8 mouse cellular contexts compared by ENCODE assay signal in genomic region chr7:126759672-126760390, GRCm38 (mm10). TPM values are rescaled to one million over a fixed set of nuclear protein-coding genes. Genes with fewer than 3 reads are reported as not detected.
A peak's percentile ranks its signal among the peaks of the same experiment; 100 is the strongest.
DNase-seq lines count a peak whose midpoint lies in the region; ATAC-seq and TF ChIP-seq lines count a peak whose summit lies in the region.

No protein-coding gene starts in this region.

- ATAC-seq in forebrain, embryonic 12.5 days (ENCODE audit: low FRiP score) = peak; percentile 52
- peak; percentile 26 for ATAC-seq in liver, embryonic 13.5 days (ENCODE audit: low read depth)
- ATAC-seq in CD4-positive, CD25-positive, alpha-beta regulatory T cell, adult 4 months = no peak

- no peak for TF ChIP-seq EP300 in ES-Bruce4 (IDR thresholded peaks at IDR 0.05; ENCODE audit: insufficient read depth, low read depth, low read length)

- intact Hi-C loops in gastrocnemius, adult 2 months (cut with DNase I) = loop anchor here (1.0 to 10.0 kb wide), 3 partner anchors 16 to 265 kb away; partner anchors contain the start of genes Gm42742, Maz, Prrt2 and Ypel3

- no peaks in the 10 kb centered on the region for H3K27me3 ChIP-seq in ES-Bruce4 (ENCODE audit: control insufficient read depth, insufficient read depth, low read length, poor library complexity, severe bottlenecking)
- no peaks in the 10 kb centered on the region for H3K27me3 ChIP-seq in forebrain, embryonic 12.5 days
- H3K27me3 ChIP-seq in liver, embryonic 13.5 days = no peaks in the 10 kb centered on the region

- no peak for TF ChIP-seq CTCF in gastrocnemius, adult 2 months (IDR thresholded peaks at IDR 0.05)
- no peak for TF ChIP-seq CTCF in ES-Bruce4 (IDR thresholded peaks at IDR 0.05; ENCODE audit: low read depth, low read length)

- peaks cover 13% of the 10 kb centered on the region for H3K36me3 ChIP-seq in ES-Bruce4 (ENCODE audit: control insufficient read depth, insufficient read depth, low read length, poor library complexity, severe bottlenecking)
- H3K36me3 ChIP-seq in forebrain, embryonic 12.5 days (replicated peaks) = peaks cover 26% of the 10 kb centered on the region
- H3K36me3 ChIP-seq in liver, embryonic 13.5 days = peaks cover 19% of the 10 kb centered on the region

- H3K4me3 ChIP-seq in gastrocnemius, adult 2 months = peak overlapping the region; percentile 73
- peak overlapping the region; percentile 82 for H3K4me3 ChIP-seq in ES-Bruce4 (ENCODE audit: low read depth, low read length)
- H3K4me3 ChIP-seq in forebrain, embryonic 12.5 days (replicated peaks) = peak overlapping the region; percentile 77
- H3K4me3 ChIP-seq in liver, embryonic 13.5 days (replicated peaks) = peak overlapping the region; percentile 84

- peak overlapping the region; percentile 95 for H3K27ac ChIP-seq in gastrocnemius, adult 2 months
- H3K27ac ChIP-seq in ES-Bruce4 (ENCODE audit: insufficient read depth, low read length) = no peak overlapping the region; the same call in 1 of the 2 replicates
- peak overlapping the region; percentile 88 for H3K27ac ChIP-seq in forebrain, embryonic 12.5 days
- H3K27ac ChIP-seq in liver, embryonic 13.5 days = peak overlapping the region; percentile 86

- peak overlapping the region; percentile 93 for H3K4me2 ChIP-seq in forebrain, embryonic 12.5 days
- H3K4me2 ChIP-seq in liver, embryonic 13.5 days = peak overlapping the region; percentile 99

- peak overlapping the region; percentile 65 for H3K9ac ChIP-seq in ES-Bruce4 (ENCODE audit: low read depth, poor library complexity, severe bottlenecking)
- peak overlapping the region; percentile 85 for H3K9ac ChIP-seq in forebrain, embryonic 12.5 days
- peak overlapping the region; percentile 90 for H3K9ac ChIP-seq in liver, embryonic 13.5 days

- WGBS in forebrain, embryonic 12.5 days = under 1% methylated on average over 22 of the region's 24 CpGs
- under 1% methylated on average over 23 of the region's 24 CpGs for WGBS in liver, embryonic 13.5 days (ENCODE audit: insufficient replicate concordance)

- H3K9me3 ChIP-seq in ES-Bruce4 (replicated peaks; ENCODE audit: control insufficient read depth, insufficient read depth, low read length, poor library complexity, severe bottlenecking) = no peaks in the 10 kb centered on the region
- H3K9me3 ChIP-seq in forebrain, embryonic 12.5 days = no peaks in the 10 kb centered on the region
- H3K9me3 ChIP-seq in liver, embryonic 13.5 days (replicated peaks) = no peaks in the 10 kb centered on the region

- no peak for DNase-seq in gastrocnemius, adult 2 months
- no peak for DNase-seq in gastrocnemius, postnatal 4 days (ENCODE audit: low spot score in 2 of 2)
- DNase-seq in liver, embryonic 13.5 days = no peak
- no peak for DNase-seq in thymus, postnatal 25 days
- DNase-seq in thymus, postnatal 14 days = no peak

- peaks cover 4% of the 10 kb centered on the region for H3K4me1 ChIP-seq in ES-Bruce4 (ENCODE audit: control insufficient read depth, insufficient read depth, low read length)
- H3K4me1 ChIP-seq in forebrain, embryonic 12.5 days = peaks cover 32% of the 10 kb centered on the region
- peaks cover 54% of the 10 kb centered on the region for H3K4me1 ChIP-seq in liver, embryonic 13.5 days (replicated peaks)

- TF ChIP-seq POLR2A in ES-Bruce4 (IDR thresholded peaks at IDR 0.05; ENCODE audit: insufficient read depth, low read length) = no peak

RNA-seq across cellular contexts. Expression of gene Mapk3, which starts 0.4 kb away (rescaled TPM):
- 10 to 100 TPM; 22.3 to 22.4 TPM for total RNA-seq in gastrocnemius, adult 2 months (2021)
- total RNA-seq in gastrocnemius, postnatal 4 days (2021) = 10 to 100 TPM; 65.0 to 66.7 TPM
- 102 and 121 TPM in 2 replicates for polyA plus RNA-seq in ES-Bruce4 (2011; ENCODE audit: insufficient read depth, insufficient read length, low read depth, missing spikeins)
- 51.5 and 56.8 TPM in 2 replicates for polyA plus RNA-seq in forebrain, embryonic 12.5 days (2016; fragmentation: Nextera tagmentation; extraction: Ambion mirVana)
- polyA plus RNA-seq in liver, embryonic 13.5 days (2015; fragmentation: Nextera tagmentation; extraction: Ambion mirVana) = 19.0 and 19.3 TPM in 2 replicates
- 10 to 100 TPM; 16.9 to 17.8 TPM for polyA plus RNA-seq in CD4-positive, CD25-positive, alpha-beta regulatory T cell, adult 4 months (2017; shearing (Covaris generic))

RNA-seq across cellular contexts. Expression of gene Gdpd3, which starts 6.3 kb away (rescaled TPM):
- 1 to 10 TPM in 1 of 2 experiments, under 1 TPM in 1; 0.67 to 1.3 TPM for total RNA-seq in gastrocnemius, adult 2 months (2021)
- 1 to 10 TPM; 4.8 to 5.1 TPM for total RNA-seq in gastrocnemius, postnatal 4 days (2021)
- 1.8 and 3.6 TPM in 2 replicates for polyA plus RNA-seq in ES-Bruce4 (2011; ENCODE audit: insufficient read depth, insufficient read length, low read depth, missing spikeins)
- polyA plus RNA-seq in forebrain, embryonic 12.5 days (2016; fragmentation: Nextera tagmentation; extraction: Ambion mirVana) = 1.4 and 1.5 TPM in 2 replicates
- polyA plus RNA-seq in liver, embryonic 13.5 days (2015; fragmentation: Nextera tagmentation; extraction: Ambion mirVana) = 0.37 and 0.64 TPM in 2 replicates
- polyA plus RNA-seq in CD4-positive, CD25-positive, alpha-beta regulatory T cell, adult 4 months (2017; shearing (Covaris generic)) = 10 to 100 TPM; 13.9 to 17.4 TPM

RNA-seq across cellular contexts. Expression of gene Ypel3, which starts 16.9 kb away (rescaled TPM):
- 10 to 100 TPM; 74.6 to 93.1 TPM for total RNA-seq in gastrocnemius, adult 2 months (2021)
- 10 to 100 TPM; 61.7 to 82.5 TPM for total RNA-seq in gastrocnemius, postnatal 4 days (2021)
- polyA plus RNA-seq in ES-Bruce4 (2011; ENCODE audit: insufficient read depth, insufficient read length, low read depth, missing spikeins) = 56.8 and 62.1 TPM in 2 replicates
- polyA plus RNA-seq in forebrain, embryonic 12.5 days (2016; fragmentation: Nextera tagmentation; extraction: Ambion mirVana) = 91.8 and 92.7 TPM in 2 replicates
- 68.4 and 77.3 TPM in 2 replicates for polyA plus RNA-seq in liver, embryonic 13.5 days (2015; fragmentation: Nextera tagmentation; extraction: Ambion mirVana)
- polyA plus RNA-seq in CD4-positive, CD25-positive, alpha-beta regulatory T cell, adult 4 months (2017; shearing (Covaris generic)) = 10 to 100 TPM; 58.4 to 83.8 TPM

RNA-seq across cellular contexts. Expression of gene Tbx6, which starts 21.5 kb away (rescaled TPM):
- under 1 TPM; 0.42 to 0.48 TPM for total RNA-seq in gastrocnemius, adult 2 months (2021)
- 1 to 10 TPM in 1 of 2 experiments, under 1 TPM in 1; 0.44 to 1.1 TPM for total RNA-seq in gastrocnemius, postnatal 4 days (2021)
- polyA plus RNA-seq in ES-Bruce4 (2011; ENCODE audit: insufficient read depth, insufficient read length, low read depth, missing spikeins) = 1.7 TPM in 2 replicates
- 0.33 and 0.56 TPM in 2 replicates for polyA plus RNA-seq in forebrain, embryonic 12.5 days (2016; fragmentation: Nextera tagmentation; extraction: Ambion mirVana)
- 0.35 and 0.45 TPM in 2 replicates for polyA plus RNA-seq in liver, embryonic 13.5 days (2015; fragmentation: Nextera tagmentation; extraction: Ambion mirVana)
- polyA plus RNA-seq in CD4-positive, CD25-positive, alpha-beta regulatory T cell, adult 4 months (2017; shearing (Covaris generic)) = 1 to 10 TPM; 5.9 to 7.5 TPM

RNA-seq across cellular contexts. Expression of gene Ppp4c, which starts 32.5 kb away (rescaled TPM):
- total RNA-seq in gastrocnemius, adult 2 months (2021) = 10 to 100 TPM; 22.8 to 25.7 TPM
- 10 to 100 TPM; 74.6 to 74.7 TPM for total RNA-seq in gastrocnemius, postnatal 4 days (2021)
- polyA plus RNA-seq in ES-Bruce4 (2011; ENCODE audit: insufficient read depth, insufficient read length, low read depth, missing spikeins) = 111 and 127 TPM in 2 replicates
- polyA plus RNA-seq in forebrain, embryonic 12.5 days (2016; fragmentation: Nextera tagmentation; extraction: Ambion mirVana) = 310 and 320 TPM in 2 replicates
- polyA plus RNA-seq in liver, embryonic 13.5 days (2015; fragmentation: Nextera tagmentation; extraction: Ambion mirVana) = 133 and 141 TPM in 2 replicates
- 100 to 1,000 TPM; 139 to 140 TPM for polyA plus RNA-seq in CD4-positive, CD25-positive, alpha-beta regulatory T cell, adult 4 months (2017; shearing (Covaris generic))
